Mouse (Mus musculus) ES-Bruce4 (cell line): ENCODE data around the gene Sec22a. TPM values are rescaled to one million over a fixed set of nuclear protein-coding genes. Genes with fewer than 3 reads are reported as not detected.

ENCODE experiments used
- H3K27ac ChIP-seq: 2 replicates; pipeline ENCODE4 v1.5.1; 2012; ENCODE audit warnings: low read length, inconsistent platforms; ENCODE audit not compliant: insufficient read depth
- H3K27me3 ChIP-seq: 2 replicates; pipeline ENCODE4 v1.6.1; 2012; ENCODE audit warnings: mild to moderate bottlenecking, low read length, inconsistent platforms; ENCODE audit not compliant: control insufficient read depth, poor library complexity, insufficient read depth, severe bottlenecking
- H3K36me3 ChIP-seq: 2 replicates; pipeline ENCODE4 v1.6.1; 2012; ENCODE audit warnings: inconsistent platforms, mild to moderate bottlenecking, low read length, moderate library complexity; ENCODE audit not compliant: control insufficient read depth, poor library complexity, insufficient read depth, severe bottlenecking
- H3K4me1 ChIP-seq: one replicate; pipeline ENCODE4 v1.8.1; 2011; ENCODE audit warnings: low read length; ENCODE audit not compliant: control insufficient read depth, insufficient read depth
- H3K4me3 ChIP-seq: 2 replicates; pipeline ENCODE4 v1.5.1; 2011; ENCODE audit warnings: low read depth, mild to moderate bottlenecking, low read length
- H3K9ac ChIP-seq: 2 replicates; pipeline ENCODE4 v1.6.1; 2012; ENCODE audit warnings: low read depth, mild to moderate bottlenecking, inconsistent platforms; ENCODE audit not compliant: poor library complexity, severe bottlenecking
- H3K9me3 ChIP-seq: replicated peaks from 2 replicates; pipeline ENCODE4 v1.6.1; 2012; ENCODE audit warnings: mild to moderate bottlenecking, low read length, inconsistent platforms; ENCODE audit not compliant: control insufficient read depth, poor library complexity, insufficient read depth, severe bottlenecking
- CTCF ChIP-seq: IDR thresholded peaks from one replicate; pipeline ENCODE4 v1.8.1; 2011; ENCODE audit warnings: low read depth, low read length
- EP300 ChIP-seq: IDR thresholded peaks from 2 replicates; pipeline ENCODE4 v1.6.1; 2011; ENCODE audit warnings: low read depth, low read length; ENCODE audit not compliant: insufficient read depth
- POLR2A ChIP-seq: IDR thresholded peaks from one replicate; pipeline ENCODE4 v1.8.1; 2011; ENCODE audit warnings: low read length; ENCODE audit not compliant: insufficient read depth
- polyA plus RNA-seq: library from polyadenylated mRNA; stranded (reverse); fragments of >200 nt; gene quantifications from 2 replicates; pipeline ENCODE4 v1.2.4, GENCODE M21; 2011; ENCODE audit warnings: low read depth; ENCODE audit not compliant: missing spikeins, insufficient read depth, insufficient read length

Gene Sec22a
- polyA plus RNA-seq, 1 experiment: 32.8 TPM

DNA sequence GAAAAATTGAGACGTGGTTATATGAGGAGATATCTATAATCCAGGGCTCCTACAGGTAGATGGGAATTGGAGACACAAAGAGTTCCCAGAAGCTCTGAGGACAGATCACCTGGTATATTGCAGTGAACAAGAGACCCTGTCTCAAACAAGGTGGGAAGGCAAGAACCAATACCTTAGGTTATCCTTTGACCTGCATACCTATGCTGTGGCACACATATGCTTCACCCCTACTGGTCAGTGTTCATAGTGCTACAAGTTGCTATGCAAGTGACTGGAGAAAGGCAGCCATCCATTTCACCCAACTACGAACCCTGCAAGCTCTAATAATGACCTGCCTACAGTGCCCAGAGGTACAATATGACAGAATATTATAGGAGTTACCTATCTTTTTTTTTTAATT is 1.5 kb downstream of the Sec22a start:
- H3K27me3 ChIP-seq: no peaks in the 10 kb centered on the region
- no peak overlapping the region for H3K4me3 ChIP-seq
- H3K9me3 ChIP-seq: no peaks in the 10 kb centered on the region
- H3K9ac ChIP-seq: no peak overlapping the region
- H3K36me3 ChIP-seq: no peaks in the 10 kb centered on the region
- no peak overlapping the region for H3K27ac ChIP-seq
- TF ChIP-seq EP300: no peak
- no peak for TF ChIP-seq POLR2A
- no peak for TF ChIP-seq CTCF
- no peaks in the 10 kb centered on the region for H3K4me1 ChIP-seq

DNA sequence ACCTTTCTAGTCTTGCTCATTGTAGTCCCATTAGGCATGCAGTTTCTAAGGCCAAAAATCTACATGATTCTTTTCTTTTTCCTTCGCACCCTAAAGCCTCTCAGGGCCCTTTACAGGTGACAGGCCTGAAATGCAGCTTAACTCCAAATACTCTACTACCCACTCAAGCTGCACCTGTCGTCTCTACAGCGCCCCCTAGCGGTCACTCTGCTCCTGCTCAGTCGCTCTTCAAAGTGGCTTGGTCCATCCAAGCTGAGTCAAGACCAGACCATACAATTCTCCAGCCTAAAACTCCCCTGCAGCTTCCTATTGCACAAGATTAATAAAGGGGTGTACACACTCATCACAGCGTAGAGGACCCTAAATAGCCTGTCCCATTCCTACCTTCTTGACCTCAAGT is 3.1 kb downstream of the Sec22a start:
- Histone ChIP-seq H3K27ac (no peak overlapping the region), H3K27me3 (no peaks in the 10 kb centered on the region), H3K4me3 (no peak overlapping the region), H3K4me1 (no peaks in the 10 kb centered on the region), H3K36me3 (no peaks in the 10 kb centered on the region), H3K9me3 (no peaks in the 10 kb centered on the region), H3K9ac (no peak overlapping the region)
- TF ChIP-seq CTCF (peak; percentile 98), POLR2A (no peak), EP300 (no peak)

DNA sequence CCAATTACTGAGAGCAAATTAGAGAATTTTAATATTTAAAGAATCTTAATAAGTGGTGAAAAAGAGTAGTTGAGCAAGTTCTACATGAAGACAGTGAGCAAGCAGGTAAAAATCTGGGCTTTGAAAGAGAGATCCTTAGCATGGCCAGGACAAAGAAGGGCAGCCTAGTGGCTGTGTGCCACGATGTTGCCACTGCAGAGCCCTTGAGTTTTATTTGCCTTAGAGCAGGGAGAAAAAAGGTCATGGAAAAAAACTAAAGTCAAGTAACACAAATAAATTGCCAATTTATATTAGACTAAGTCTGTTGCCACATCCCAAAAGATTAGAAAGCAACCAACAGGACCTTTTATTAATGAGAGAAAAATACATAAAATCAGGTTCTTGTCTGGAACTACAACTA is 6.3 kb downstream of the Sec22a start:
- no peaks in the 10 kb centered on the region for H3K27me3 ChIP-seq
- H3K4me3 ChIP-seq: no peak overlapping the region
- no peaks in the 10 kb centered on the region for H3K9me3 ChIP-seq
- H3K27ac ChIP-seq: no peak overlapping the region
- H3K36me3 ChIP-seq: no peaks in the 10 kb centered on the region
- TF ChIP-seq EP300 (no peak), POLR2A (no peak), CTCF (no peak)
- no peaks in the 10 kb centered on the region for H3K4me1 ChIP-seq
- no peak overlapping the region for H3K9ac ChIP-seq

DNA sequence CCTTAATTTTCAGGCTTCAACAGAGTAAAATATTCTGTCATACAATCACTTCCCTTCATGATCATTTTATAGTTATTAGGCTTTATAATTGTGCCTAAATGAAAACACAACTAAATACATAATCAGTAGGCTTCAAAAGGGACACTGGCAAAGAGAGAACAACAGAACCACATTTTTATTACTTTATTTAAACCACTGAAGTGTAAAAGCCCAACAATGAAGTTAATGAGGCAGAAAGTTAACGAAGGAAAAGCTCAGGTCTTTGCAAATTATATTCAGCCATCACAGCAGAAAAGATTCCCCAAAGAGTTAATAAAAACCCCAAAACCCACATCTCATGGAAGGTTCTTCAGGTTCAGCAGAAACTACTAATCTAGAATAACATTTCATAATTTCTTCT is 33.3 kb downstream of the Sec22a start:
- Histone ChIP-seq H3K27ac (no peak overlapping the region), H3K27me3 (no peaks in the 10 kb centered on the region), H3K4me1 (no peaks in the 10 kb centered on the region), H3K36me3 (no peaks in the 10 kb centered on the region), H3K9ac (no peak overlapping the region), H3K9me3 (no peaks in the 10 kb centered on the region), H3K4me3 (no peak overlapping the region)
- TF ChIP-seq EP300 (no peak), CTCF (no peak), POLR2A (no peak)

DNA sequence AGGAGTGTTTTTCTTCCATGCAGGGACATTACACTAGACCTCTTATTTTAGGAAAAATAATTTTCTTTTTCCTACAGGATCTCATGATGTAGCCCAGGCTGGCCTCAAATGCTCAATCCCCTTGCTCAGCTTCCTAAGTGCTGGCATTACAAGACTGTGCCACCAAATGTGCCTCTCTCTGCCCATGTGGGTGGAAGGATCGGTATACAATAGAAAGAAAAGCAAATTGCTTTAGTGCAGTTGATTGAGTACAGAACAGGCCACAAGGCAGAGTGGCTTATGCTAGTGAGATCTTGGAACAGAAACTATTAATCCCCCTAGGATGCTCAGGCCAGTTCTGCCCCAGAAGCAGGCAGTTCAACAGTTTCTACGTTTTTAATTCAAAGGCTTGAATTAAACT is 43.9 kb downstream of the Sec22a start:
- no peak overlapping the region for H3K27ac ChIP-seq
- H3K9me3 ChIP-seq: no peaks in the 10 kb centered on the region
- H3K4me3 ChIP-seq: no peak overlapping the region
- TF ChIP-seq EP300: no peak
- no peak for TF ChIP-seq POLR2A
- TF ChIP-seq CTCF: no peak
- no peaks in the 10 kb centered on the region for H3K36me3 ChIP-seq
- no peaks in the 10 kb centered on the region for H3K27me3 ChIP-seq
- H3K4me1 ChIP-seq: no peaks in the 10 kb centered on the region
- H3K9ac ChIP-seq: no peak overlapping the region

DNA sequence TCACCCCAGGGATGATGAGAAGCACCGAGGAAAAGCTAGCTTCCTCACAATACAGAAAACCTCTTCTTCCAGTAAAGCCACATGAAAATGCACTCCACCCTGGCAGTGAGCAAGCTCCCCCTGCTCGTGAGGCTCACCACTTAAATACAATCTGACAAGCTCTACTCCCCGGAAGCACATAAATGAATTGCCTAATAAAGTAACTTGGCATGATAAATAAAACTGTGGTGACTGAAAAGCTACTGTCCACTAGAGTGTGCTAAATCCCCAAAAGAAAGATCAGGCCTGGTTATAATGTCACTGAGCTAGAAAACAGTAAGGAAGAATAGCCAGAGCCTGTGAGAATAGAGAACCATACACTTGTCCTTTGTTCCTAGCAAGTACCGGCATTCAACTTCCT is 44.4 kb downstream of the Sec22a start:
- no peak overlapping the region for H3K27ac ChIP-seq
- H3K4me3 ChIP-seq: no peak overlapping the region
- no peak overlapping the region for H3K9ac ChIP-seq
- H3K9me3 ChIP-seq: no peaks in the 10 kb centered on the region
- no peak for TF ChIP-seq POLR2A
- TF ChIP-seq EP300: no peak
- no peak for TF ChIP-seq CTCF
- H3K4me1 ChIP-seq: no peaks in the 10 kb centered on the region
- no peaks in the 10 kb centered on the region for H3K36me3 ChIP-seq
- no peaks in the 10 kb centered on the region for H3K27me3 ChIP-seq
